Mouse (Mus musculus): Measurements from ENCODE around the gene Hs3st4. TPM values are rescaled to one million over a fixed set of nuclear protein-coding genes. Genes with fewer than 3 reads are reported as not detected.
A peak's percentile ranks its signal among the peaks of the same experiment; 100 is the strongest.

The Hs3st4 gene
- polyA plus RNA-seq, 1 experiment from 2014 or later: 0.18 TPM

DNA sequence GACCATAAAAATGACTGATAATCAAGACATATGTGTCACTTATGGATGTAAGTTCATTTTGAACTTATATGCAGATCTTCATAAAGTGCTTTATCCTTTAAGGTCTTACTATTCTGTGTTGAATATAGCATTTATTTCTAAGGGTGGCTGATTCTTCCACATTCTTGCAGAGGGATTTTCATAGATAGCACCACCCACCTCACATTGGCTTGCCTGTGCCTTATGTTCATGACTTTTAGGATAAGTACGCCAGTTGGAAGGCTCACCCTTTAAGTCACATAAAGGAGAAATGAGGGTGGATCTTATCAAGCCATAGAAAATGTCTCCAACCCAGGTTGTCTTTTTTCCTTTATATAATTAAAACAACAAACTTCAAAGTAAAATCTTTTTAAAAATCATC, 180.6 kb downstream of the Hs3st4 start:
- H3K27ac ChIP-seq (replicated peaks; ENCODE audit: low read depth, low read length): no peak overlapping the region
- no peak overlapping the region for H3K4me3 ChIP-seq (ENCODE audit: low read depth, low read length)
- ATAC-seq (ENCODE audit: low read depth) (no peak), DNase-seq (ENCODE audit: low spot score) (no peak)
- 81% methylated on average over 1 of the region's 1 CpGs for WGBS
- H3K9me3 ChIP-seq (ENCODE audit: control insufficient read depth, low read length): no peaks in the 10 kb centered on the region
- no peaks in the 10 kb centered on the region for H3K27me3 ChIP-seq (replicated peaks; ENCODE audit: control insufficient read depth, insufficient read depth, low read length)
- H3K36me3 ChIP-seq (ENCODE audit: control insufficient read depth, insufficient read depth, low read length): no peaks in the 10 kb centered on the region
- H3K4me1 ChIP-seq (ENCODE audit: control insufficient read depth, insufficient read depth, low read length): no peaks in the 10 kb centered on the region
- H3K9ac ChIP-seq (ENCODE audit: low read depth, low read length): no peak overlapping the region
- H3K4me2 ChIP-seq (ENCODE audit: low read depth, low read length): no peak overlapping the region

DNA sequence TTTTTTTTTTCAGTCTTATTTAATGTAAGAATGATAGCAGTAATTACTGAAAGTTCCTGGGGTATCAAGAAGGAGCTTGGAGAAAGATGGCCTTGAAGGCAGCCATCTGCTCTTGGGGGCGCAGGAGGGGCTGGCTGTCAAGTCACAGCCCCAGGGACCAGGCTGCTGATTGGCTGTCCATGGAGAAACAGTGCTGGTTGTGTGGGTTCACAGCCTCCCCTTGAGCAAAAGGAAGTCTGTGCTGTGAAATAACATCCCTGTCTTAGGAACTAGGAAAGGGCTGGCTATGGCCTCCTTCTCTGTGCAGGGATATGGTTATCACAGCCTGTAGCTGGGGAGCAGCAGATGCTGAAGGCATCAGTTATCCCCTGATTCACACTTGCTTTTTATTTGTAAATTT, 183.6 kb downstream of the Hs3st4 start:
- Histone ChIP-seq H3K4me2 (ENCODE audit: low read depth, low read length) (no peak overlapping the region), H3K27ac (replicated peaks; ENCODE audit: low read depth, low read length) (no peak overlapping the region), H3K4me3 (ENCODE audit: low read depth, low read length) (no peak overlapping the region), H3K27me3 (replicated peaks; ENCODE audit: control insufficient read depth, insufficient read depth, low read length) (no peaks in the 10 kb centered on the region), H3K4me1 (ENCODE audit: control insufficient read depth, insufficient read depth, low read length) (no peaks in the 10 kb centered on the region), H3K9me3 (ENCODE audit: control insufficient read depth, low read length) (no peaks in the 10 kb centered on the region), H3K36me3 (ENCODE audit: control insufficient read depth, insufficient read depth, low read length) (no peaks in the 10 kb centered on the region), H3K9ac (ENCODE audit: low read depth, low read length) (no peak overlapping the region)
- 52% methylated on average over 1 of the region's 1 CpGs for WGBS
- ATAC-seq (ENCODE audit: low read depth) (no peak), DNase-seq (ENCODE audit: low spot score) (no peak)

DNA sequence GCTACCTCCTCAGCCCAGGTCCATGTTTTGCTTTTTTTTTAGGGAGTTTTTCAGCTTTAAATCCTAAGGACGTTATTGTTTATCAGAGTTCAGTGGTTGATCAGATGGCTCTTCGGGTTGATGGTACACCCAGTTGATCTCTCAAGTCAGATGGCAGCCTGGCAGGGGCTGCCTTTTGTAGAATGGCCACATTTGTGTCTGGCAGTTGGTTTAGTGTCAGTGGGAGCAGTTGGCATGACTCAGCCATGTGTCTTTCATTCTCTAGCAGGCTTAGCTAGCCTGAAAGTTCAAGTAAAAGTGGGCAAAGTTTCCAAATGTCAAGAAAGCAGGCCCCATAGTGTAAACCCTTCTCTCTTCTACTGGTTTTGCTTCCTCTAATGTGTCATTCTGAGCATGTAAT, 186.1 kb downstream of the Hs3st4 start:
- H3K4me3 ChIP-seq (ENCODE audit: low read depth, low read length): no peak overlapping the region
- H3K4me1 ChIP-seq (ENCODE audit: control insufficient read depth, insufficient read depth, low read length): no peaks in the 10 kb centered on the region
- WGBS: 86% methylated on average over 2 of the region's 2 CpGs
- ATAC-seq (ENCODE audit: low read depth) (no peak), DNase-seq (ENCODE audit: low spot score) (no peak)
- H3K27me3 ChIP-seq (replicated peaks; ENCODE audit: control insufficient read depth, insufficient read depth, low read length): no peaks in the 10 kb centered on the region
- no peaks in the 10 kb centered on the region for H3K9me3 ChIP-seq (ENCODE audit: control insufficient read depth, low read length)
- no peak overlapping the region for H3K9ac ChIP-seq (ENCODE audit: low read depth, low read length)
- no peak overlapping the region for H3K4me2 ChIP-seq (ENCODE audit: low read depth, low read length)
- H3K27ac ChIP-seq (replicated peaks; ENCODE audit: low read depth, low read length): no peak overlapping the region
- H3K36me3 ChIP-seq (ENCODE audit: control insufficient read depth, insufficient read depth, low read length): no peaks in the 10 kb centered on the region

DNA sequence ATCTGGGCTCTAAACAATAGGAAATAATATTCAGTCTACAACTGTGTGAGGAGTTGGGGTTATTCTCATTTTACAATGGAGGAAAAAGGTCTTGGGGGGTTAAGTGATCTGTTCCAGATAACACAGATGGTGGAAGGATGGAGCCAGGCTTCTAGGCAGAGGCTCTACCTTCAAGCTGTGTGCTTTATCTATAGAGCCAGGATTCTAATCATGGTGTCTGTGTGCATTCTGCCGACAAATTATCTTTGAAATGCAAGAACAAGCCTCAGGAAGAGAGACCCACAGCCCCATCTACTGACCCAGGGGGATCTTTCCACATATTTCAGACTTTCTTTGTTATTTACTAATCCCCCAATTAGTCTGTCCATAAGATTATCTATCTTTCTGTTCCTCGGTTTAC, 187.3 kb downstream of the Hs3st4 start:
- no peak overlapping the region for H3K4me3 ChIP-seq (ENCODE audit: low read depth, low read length)
- H3K36me3 ChIP-seq (ENCODE audit: control insufficient read depth, insufficient read depth, low read length): no peaks in the 10 kb centered on the region
- WGBS: 81% methylated on average over 2 of the region's 2 CpGs
- no peak overlapping the region for H3K9ac ChIP-seq (ENCODE audit: low read depth, low read length)
- no peak overlapping the region for H3K27ac ChIP-seq (replicated peaks; ENCODE audit: low read depth, low read length)
- ATAC-seq (ENCODE audit: low read depth): no peak
- H3K9me3 ChIP-seq (ENCODE audit: control insufficient read depth, low read length): no peaks in the 10 kb centered on the region
- H3K27me3 ChIP-seq (replicated peaks; ENCODE audit: control insufficient read depth, insufficient read depth, low read length): no peaks in the 10 kb centered on the region
- no peak overlapping the region for H3K4me2 ChIP-seq (ENCODE audit: low read depth, low read length)
- no peak for DNase-seq (ENCODE audit: low spot score)
- no peaks in the 10 kb centered on the region for H3K4me1 ChIP-seq (ENCODE audit: control insufficient read depth, insufficient read depth, low read length)

DNA sequence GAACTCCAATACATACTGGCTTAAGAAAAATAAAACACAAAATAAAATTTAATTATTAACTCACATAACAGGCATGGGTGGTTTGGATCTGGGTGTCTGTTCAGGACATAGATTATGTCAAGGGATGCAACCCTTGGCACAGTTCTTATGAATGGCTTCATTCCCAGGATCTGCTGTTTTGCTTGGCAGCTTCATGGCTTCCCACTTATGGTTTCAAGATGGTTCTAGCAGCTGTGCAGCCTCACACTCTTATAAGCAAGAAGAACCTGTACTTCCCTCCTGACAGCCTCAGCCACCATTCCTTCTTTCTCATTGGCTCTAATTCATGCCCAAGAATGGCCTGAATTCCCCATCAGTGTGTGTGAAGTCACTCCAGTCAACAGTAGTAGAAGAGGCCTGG, 189.3 kb downstream of the Hs3st4 start:
- no peaks in the 10 kb centered on the region for H3K27me3 ChIP-seq (replicated peaks; ENCODE audit: control insufficient read depth, insufficient read depth, low read length)
- no peaks in the 10 kb centered on the region for H3K9me3 ChIP-seq (ENCODE audit: control insufficient read depth, low read length)
- no peaks in the 10 kb centered on the region for H3K4me1 ChIP-seq (ENCODE audit: control insufficient read depth, insufficient read depth, low read length)
- DNase-seq (ENCODE audit: low spot score) (peak; percentile 23), ATAC-seq (ENCODE audit: low read depth) (no peak)
- H3K27ac ChIP-seq (replicated peaks; ENCODE audit: low read depth, low read length): no peak overlapping the region
- H3K4me3 ChIP-seq (ENCODE audit: low read depth, low read length): no peak overlapping the region
- H3K36me3 ChIP-seq (ENCODE audit: control insufficient read depth, insufficient read depth, low read length): no peaks in the 10 kb centered on the region
- no peak overlapping the region for H3K4me2 ChIP-seq (ENCODE audit: low read depth, low read length)
- H3K9ac ChIP-seq (ENCODE audit: low read depth, low read length): no peak overlapping the region

DNA sequence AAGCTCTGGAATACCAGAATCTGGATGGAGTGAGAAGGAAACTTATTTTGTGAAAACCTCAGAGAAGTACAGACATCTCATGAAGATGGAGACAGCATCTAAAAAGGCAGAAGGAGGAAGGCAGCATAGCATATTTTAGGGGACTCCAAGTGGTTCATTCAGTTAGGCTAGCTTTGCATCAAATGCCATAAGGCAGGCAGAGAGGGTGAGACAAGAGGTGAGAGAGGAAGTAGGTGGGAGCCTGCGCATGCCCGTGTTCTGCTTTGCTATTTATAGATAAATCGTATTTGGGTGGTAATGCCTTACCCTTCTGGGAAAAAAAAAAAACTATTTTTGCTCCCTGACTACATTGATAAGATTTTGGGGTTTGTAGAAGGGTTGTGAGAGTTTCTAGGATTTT, 198.3 kb downstream of the Hs3st4 start:
- Histone ChIP-seq H3K4me3 (ENCODE audit: low read depth, low read length) (no peak overlapping the region), H3K4me2 (ENCODE audit: low read depth, low read length) (no peak overlapping the region), H3K36me3 (ENCODE audit: control insufficient read depth, insufficient read depth, low read length) (no peaks in the 10 kb centered on the region), H3K4me1 (ENCODE audit: control insufficient read depth, insufficient read depth, low read length) (no peaks in the 10 kb centered on the region), H3K27ac (replicated peaks; ENCODE audit: low read depth, low read length) (no peak overlapping the region), H3K27me3 (replicated peaks; ENCODE audit: control insufficient read depth, insufficient read depth, low read length) (no peaks in the 10 kb centered on the region), H3K9ac (ENCODE audit: low read depth, low read length) (no peak overlapping the region), H3K9me3 (ENCODE audit: control insufficient read depth, low read length) (no peaks in the 10 kb centered on the region)
- no peak for ATAC-seq (ENCODE audit: low read depth)
- DNase-seq (ENCODE audit: low spot score): no peak
- WGBS: 88% methylated on average over 3 of the region's 3 CpGs

DNA sequence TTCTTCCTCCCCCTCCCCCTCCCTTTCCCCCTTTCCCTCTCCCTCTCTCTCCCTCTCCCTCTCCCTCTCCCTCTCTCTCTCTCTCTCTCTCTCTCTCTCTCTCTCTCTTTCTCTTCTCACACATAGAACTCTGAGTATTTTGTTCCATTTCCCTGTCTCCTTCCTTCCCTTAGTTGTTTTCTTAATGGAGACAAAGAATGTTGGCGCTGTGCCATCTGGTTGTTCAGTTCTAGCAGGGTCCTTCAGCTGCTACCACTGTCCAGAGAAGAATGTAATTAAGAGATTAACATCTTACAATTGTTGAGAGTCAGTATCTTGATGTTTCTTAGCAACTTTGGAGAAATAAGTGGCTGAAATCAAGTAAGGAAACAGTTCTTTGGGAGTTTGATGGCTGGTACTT, 202.0 kb downstream of the Hs3st4 start:
- Histone ChIP-seq H3K27ac (replicated peaks; ENCODE audit: low read depth, low read length) (no peak overlapping the region), H3K9me3 (ENCODE audit: control insufficient read depth, low read length) (no peaks in the 10 kb centered on the region), H3K4me3 (ENCODE audit: low read depth, low read length) (no peak overlapping the region), H3K36me3 (ENCODE audit: control insufficient read depth, insufficient read depth, low read length) (no peaks in the 10 kb centered on the region), H3K27me3 (replicated peaks; ENCODE audit: control insufficient read depth, insufficient read depth, low read length) (no peaks in the 10 kb centered on the region), H3K4me2 (ENCODE audit: low read depth, low read length) (no peak overlapping the region), H3K9ac (ENCODE audit: low read depth, low read length) (no peak overlapping the region), H3K4me1 (ENCODE audit: control insufficient read depth, insufficient read depth, low read length) (no peaks in the 10 kb centered on the region)
- peak; percentile 46 for DNase-seq (ENCODE audit: low spot score)
- WGBS: 60% methylated on average over 1 of the region's 1 CpGs
- ATAC-seq (ENCODE audit: low read depth): no peak

DNA sequence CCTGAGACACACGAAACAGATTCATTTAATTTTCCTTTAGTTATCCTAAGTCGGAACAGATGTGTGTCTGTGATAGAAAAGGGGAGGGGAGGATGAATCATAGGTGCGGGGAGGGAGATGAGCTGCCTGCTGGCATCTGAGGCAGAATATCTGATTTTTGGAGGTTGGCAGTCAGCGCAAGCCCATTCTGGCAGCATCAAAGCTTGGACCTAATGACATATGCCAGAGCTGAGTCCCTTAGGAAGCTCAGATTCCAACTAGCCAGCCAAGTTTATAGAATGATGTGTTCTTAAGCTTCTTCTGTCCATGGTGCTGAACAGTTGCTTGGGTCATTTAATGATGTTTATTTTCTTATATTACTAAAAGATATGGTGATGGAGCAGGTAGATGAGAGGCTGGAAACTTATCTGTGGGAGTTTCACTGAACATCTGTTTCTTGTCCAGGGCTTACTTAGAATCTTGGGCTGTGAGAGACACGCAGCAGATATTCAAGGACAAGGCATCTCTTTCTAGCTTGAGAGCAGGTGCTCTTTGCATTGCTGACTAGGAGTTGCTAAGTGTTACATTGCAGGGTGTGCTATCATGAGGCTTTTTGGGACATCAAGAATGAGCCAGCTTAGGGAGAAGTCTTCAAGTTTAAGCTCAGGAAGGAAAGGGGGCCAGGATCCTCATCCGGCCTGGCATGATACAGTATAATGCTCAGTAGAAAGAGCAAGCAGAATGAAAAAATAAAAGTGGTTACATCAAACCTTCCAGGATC, 216.3 kb downstream of the Hs3st4 start:
- Histone ChIP-seq H3K4me1 (ENCODE audit: control insufficient read depth, insufficient read depth, low read length) (no peaks in the 10 kb centered on the region), H3K9ac (ENCODE audit: low read depth, low read length) (no peak overlapping the region), H3K27me3 (replicated peaks; ENCODE audit: control insufficient read depth, insufficient read depth, low read length) (no peaks in the 10 kb centered on the region), H3K4me2 (ENCODE audit: low read depth, low read length) (no peak overlapping the region), H3K36me3 (ENCODE audit: control insufficient read depth, insufficient read depth, low read length) (no peaks in the 10 kb centered on the region), H3K9me3 (ENCODE audit: control insufficient read depth, low read length) (no peaks in the 10 kb centered on the region), H3K4me3 (ENCODE audit: low read depth, low read length) (no peak overlapping the region), H3K27ac (replicated peaks; ENCODE audit: low read depth, low read length) (no peak overlapping the region)
- ATAC-seq (ENCODE audit: low read depth): peak; percentile 33; the same call in 1 of the 2 replicates
- WGBS: 51% methylated on average over 6 of the region's 6 CpGs
- peak; percentile 94 for DNase-seq (ENCODE audit: low spot score)

DNA sequence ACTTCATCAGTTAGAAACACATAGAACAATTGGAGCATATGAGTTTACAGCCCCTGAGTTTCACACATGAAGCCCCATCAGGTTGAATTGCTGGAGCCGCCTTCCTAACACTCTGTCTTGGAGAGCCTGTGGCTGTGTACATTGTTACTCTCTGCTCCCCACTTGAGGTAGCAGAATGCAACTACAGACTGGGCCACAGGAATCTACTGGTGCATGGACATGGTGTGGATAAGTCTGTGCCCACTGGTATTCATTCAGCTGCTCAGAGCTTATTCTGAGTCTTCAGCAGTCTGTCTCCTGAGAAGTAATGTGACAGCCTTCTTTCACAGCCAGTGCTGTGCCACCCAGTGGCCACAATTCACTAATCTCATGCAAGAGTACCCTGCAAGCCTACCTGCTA, 234.3 kb downstream of the Hs3st4 start:
- Histone ChIP-seq H3K4me2 (ENCODE audit: low read depth, low read length) (no peak overlapping the region), H3K36me3 (ENCODE audit: control insufficient read depth, insufficient read depth, low read length) (no peaks in the 10 kb centered on the region), H3K27me3 (replicated peaks; ENCODE audit: control insufficient read depth, insufficient read depth, low read length) (no peaks in the 10 kb centered on the region), H3K9me3 (ENCODE audit: control insufficient read depth, low read length) (no peaks in the 10 kb centered on the region), H3K4me3 (ENCODE audit: low read depth, low read length) (no peak overlapping the region), H3K27ac (replicated peaks; ENCODE audit: low read depth, low read length) (no peak overlapping the region), H3K9ac (ENCODE audit: low read depth, low read length) (no peak overlapping the region), H3K4me1 (ENCODE audit: control insufficient read depth, insufficient read depth, low read length) (no peaks in the 10 kb centered on the region)
- no peak for DNase-seq (ENCODE audit: low spot score)
- no peak for ATAC-seq (ENCODE audit: low read depth)
- WGBS: 88% methylated on average over 1 of the region's 1 CpGs

Data from embryonic facial prominence, embryonic 14.5 days (tissue).